Mouse (Mus musculus) kidney, postnatal 4 days (tissue): ENCODE data around the gene Emg1.

Experiments used
- DNase-seq, 2 experiments: peaks; one replicate each; pipeline ENCODE4 v3.0.0; 2021; ENCODE audit warnings: mixed read lengths in 2 of 2

Gene Emg1

GRCm38 (mm10) chr6:124740888-124741761 is 29.1 kb upstream of the Emg1 start, which contains the start of gene Grcc10:
TSS of gene Grcc10 (minus strand) at chr6:124741374.
- DNase-seq: peak; percentile 88 to 94

DNA sequence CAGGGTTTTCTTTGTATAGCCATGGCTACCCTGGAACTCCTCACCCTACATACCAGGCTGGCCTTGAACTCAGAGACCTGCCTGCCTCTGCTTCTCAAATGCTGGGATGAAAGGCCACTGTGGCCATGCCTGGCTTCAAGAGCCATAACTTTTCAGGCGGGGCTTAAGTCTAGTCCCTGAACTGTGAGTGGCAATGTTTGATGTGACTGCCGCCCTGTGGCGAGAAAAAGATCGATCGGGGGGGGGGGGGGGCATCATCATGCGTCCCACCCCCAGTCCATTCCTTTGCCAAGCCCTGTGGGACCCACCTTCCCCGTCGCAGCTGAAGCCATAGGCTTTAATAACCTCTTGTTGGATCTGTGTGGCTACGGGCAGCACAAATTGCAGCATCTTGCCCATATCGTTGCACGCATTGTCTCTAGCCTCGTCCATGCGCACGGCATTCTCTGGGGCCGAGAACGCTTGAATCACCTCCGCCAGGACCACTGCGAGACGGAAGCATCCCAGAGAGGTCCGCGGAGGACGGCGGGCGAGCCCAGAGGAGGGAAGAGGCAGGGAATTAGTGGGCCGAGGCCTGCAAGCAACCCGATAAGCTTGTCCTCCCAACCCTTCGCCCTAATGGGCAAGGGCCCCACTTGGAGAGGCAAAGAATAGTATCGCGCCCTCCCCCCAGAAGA is 28.4 kb upstream of the Emg1 start:
- DNase-seq: no peak

DNA sequence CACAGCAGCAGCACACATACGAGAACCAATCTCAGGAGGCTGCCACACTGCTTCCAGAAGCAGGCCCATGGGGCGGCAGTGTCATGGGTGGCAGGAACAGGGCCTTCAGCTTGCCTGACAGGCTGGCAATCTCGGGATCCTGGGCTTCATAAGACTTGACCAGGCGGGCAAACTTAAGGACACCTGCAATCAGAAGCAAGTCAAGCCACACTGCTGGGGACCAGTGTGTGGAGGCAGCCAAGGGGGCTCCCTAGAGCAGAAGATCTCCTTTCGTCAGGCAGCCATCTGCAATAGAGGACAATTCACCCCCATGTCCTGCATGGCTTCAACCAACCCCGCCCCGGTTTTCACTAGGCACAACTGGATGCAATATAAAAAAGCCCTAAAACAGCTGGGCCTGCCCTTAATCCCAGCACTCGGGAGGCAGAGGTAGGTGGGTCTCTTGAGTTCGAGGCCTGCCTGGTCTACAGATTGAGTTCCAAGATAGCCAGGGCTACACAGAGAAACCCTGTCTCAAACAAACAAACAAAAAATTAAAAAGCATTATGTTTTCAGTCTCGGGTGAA is 27.3 kb upstream of the Emg1 start:
- DNase-seq: no peak

DNA sequence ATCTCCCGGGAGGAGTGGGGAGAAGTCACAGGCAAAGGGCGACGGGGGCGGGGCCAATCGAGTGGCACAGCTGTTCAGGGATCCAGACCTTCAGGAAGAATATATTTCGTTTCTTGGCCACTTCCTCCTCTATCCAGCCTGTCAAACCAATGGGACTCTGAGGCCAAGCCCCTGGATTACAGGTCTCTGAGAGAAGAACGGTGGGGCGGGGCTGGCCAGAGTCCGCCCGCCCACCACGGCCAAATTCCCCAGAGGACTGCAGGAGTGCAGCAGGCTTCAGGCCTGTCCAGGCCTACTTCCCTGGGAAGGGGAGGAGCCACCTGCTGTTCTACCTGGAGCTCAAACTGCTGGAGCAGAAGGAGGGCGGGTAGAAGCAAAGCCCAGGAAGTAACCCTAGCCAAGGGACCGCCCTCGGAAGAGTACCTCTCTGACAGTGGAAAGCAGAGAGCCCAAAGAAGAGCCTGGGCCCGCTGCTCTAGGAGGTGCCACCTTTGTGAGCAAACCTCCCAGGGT is 26.6 kb upstream of the Emg1 start, which contains the start of gene Ptpn6:
TSS of gene Ptpn6 (minus strand) at position 204 of the 513 bp plus-strand sequence.
- DNase-seq: peak; percentile 79 to 90

DNA sequence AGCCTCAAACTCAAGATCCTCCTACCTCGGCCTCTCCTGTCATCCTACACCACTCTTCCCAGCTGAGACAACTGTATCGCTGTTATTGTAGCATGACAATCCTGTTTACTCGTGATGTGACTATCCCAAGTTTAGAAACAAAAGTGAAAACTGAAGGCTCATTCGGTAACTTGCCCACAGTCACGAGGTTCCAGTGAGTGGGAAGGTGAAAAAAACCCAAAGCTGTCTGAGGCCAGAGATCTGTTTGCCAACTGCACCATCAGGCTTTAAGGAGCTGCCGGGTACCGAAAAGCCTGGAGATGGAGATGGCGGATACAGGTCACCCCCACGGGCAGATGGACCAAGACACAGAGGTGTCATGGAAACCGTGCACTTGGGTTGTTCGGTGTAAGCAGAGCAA is 25.1 kb upstream of the Emg1 start:
- DNase-seq: no peak

DNA sequence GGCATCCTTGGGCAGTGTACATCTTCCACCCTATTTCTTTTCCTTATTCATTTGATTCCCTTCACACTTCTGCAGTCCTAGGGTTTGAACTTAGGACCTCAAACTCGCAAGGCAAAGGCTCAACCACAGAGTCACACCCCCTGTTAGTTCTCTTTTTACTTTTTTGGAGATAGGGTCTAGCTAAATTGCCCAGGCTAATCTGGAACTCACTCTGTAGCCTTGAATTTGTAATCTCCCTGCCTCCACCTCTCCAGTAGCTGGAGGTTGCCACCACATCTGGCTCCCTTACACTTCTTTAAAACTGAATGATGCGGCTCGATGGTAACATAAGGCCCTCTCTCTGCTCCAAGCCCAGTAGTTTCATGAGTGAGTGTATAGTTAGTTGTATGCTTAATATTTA is 22.4 kb upstream of the Emg1 start:
- DNase-seq: no peak

DNA sequence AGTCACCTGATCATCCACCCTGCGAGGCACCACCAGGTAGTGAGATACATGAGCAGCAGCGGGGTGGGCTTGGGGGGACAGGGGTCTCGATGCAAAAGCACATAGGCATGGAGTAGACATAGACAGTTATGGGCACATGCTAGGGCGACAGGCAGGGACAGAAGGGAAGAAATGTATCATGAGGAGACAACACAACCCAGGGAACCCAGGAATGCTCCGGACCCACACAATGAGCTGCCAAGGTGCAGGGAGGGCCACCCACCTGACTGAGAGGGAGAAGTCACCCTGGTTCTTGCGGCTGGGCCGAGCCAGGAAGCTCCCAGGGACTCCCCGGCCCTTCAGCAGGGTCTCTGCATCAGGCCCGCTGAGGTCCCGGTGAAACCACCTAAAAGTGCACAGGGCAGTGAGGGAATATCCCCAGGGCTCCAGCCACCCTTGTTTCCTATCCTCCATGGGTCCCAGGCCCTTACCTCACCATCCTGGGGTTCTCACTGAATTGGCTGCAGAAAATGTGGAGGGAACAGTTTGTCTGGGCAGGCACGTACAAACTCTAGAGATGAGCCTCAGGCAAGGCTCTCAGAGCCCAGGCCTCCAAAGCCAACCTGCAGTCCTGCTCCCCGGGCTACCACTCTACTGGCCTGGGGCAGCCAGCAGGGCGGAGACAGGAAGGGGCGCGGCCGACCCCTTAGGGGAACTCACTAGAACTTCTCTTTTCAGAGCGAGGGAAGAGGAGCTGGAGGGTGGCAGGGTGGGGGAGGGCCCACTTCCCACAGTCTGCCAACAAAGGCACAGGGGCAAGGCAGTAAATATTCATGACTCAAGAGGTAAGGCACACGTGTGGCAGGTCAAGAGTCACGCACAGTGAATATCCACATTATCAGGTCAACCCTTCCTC is 20.7 kb upstream of the Emg1 start:
- peak; percentile 44 to 59 for DNase-seq

- no peak for DNase-seq
Measured at GRCm38 (mm10) chr6:124731038-124731437, 19.1 kb upstream of the Emg1 start.

DNA sequence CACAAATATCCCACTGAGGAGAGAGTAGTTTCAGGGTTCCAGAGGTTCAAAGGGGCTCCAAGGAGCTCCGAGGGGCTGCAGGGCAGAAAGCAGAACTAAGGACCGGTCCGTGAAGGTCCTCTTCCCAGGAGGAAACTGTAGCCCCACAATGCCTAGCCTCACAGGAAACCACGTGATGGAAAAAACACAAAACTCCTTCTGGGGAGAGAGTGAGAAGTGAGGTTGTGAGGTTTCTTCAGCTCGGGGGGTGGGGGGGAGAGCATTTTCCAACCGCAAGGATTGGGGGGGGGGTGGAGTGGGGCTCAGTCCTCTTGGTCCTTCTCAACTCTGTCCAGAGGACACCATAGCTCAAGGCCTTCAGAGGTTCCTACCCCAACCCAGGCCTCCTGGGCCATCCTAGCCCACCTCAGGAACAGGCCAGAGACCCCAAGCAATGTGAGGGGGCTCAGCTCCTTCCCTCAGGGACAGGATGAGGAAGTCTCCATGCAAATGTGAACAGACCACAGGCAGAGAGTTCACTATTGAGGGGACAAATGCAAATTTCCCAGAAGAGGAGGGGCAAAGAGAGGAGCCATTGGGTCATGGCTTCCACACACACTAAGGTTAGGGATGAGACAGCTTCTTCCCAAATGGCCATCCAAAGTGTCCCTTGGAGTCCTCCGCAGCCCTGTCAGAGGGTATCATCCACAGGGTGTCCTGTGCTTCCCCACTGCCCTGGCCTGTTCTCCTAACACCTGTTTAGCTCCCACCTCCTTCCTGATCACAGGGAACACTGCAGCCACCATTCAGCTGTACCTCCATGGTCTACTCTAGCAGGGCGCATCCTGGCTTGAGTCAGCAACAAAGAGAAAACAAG is 18.1 kb upstream of the Emg1 start:
- DNase-seq: no peak

- DNase-seq: no peak
Measured at GRCm38 (mm10) chr6:124728621-124729020, 16.6 kb upstream of the Emg1 start.

DNA sequence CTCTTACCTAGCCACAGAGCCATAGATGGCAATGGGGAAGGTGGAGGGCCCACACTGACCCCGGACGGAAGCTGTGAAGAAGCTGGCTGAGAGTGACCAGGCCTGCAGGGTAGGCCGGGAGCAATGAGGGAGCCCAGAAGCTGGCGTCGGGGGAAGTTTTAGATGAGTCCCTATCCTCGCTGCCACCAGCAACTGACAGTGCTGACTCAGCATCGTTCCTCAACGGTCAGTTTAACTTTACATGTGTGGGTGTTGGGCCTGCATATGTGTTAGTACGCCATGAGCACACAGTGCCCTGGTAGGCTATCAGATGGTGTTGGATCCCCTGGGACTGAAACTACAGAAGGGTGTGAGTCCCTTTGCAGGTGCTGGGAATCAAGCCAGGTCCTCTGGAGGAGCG is 12.5 kb upstream of the Emg1 start:
- DNase-seq: no peak

- no peak for DNase-seq
Measured at GRCm38 (mm10) chr6:124723541-124723940, 11.6 kb upstream of the Emg1 start.

GRCm38 (mm10) chr6:124722876-124723473 is 11.0 kb upstream of the Emg1 start:
- no peak for DNase-seq

- DNase-seq: no peak
Measured at GRCm38 (mm10) chr6:124720904-124721303, 8.9 kb upstream of the Emg1 start.

DNA sequence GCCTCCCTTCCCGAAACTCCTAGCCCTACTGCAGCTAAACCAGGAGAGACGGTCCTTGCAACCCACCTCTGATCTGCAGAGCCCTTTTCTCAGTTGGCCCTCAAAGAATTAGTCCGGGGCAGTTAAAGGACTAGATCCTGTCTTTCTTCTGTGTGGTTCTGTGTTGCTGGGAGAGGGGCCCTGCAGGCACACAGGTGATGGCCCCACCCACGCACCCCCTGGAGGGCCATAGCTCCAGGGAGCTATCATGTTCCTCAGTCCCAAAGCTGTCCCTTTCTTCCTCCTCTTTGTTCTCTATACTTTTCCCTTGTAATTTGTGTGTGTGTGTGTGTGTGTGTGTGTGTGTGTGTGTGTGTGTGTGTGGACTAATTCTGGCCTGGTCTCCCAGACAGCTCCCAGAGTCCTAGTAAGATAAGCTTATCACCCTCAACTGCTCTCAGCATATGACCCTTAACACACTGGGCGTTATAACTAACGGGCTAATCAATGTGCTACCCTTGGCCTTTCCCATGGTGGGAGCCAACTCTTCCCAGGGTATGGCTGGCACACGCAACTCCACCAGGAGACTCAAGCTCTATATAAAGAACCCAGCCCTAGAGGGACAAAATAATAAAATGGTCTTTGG is 7.5 kb upstream of the Emg1 start:
- DNase-seq: no peak

- peak; percentile 63 to 77 for DNase-seq
Measured at GRCm38 (mm10) chr6:124718703-124719102, 6.7 kb upstream of the Emg1 start.

DNA sequence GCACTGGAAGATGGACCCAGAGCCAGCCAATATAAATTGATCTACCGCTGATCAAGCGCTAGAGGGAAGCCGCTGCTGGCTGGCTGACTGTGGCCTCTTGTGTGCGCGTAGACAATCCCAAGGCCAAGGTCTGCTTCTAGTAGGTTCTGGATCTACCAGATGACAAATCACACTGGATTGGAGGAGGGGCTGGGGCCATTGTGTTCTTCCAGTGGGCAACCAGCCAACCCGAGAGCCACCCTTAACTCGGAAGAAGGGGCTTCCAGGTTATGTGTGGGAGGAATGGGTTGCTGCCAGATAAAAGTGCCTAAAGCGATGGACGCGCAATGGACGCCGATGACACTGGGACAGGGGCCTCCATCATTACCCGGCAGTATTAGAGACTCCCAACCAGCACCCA is 6.0 kb upstream of the Emg1 start:
- DNase-seq: no peak

GRCm38 (mm10) chr6:124716864-124717490 is 5.0 kb upstream of the Emg1 start:
- peak; percentile 71 to 78 for DNase-seq

DNA sequence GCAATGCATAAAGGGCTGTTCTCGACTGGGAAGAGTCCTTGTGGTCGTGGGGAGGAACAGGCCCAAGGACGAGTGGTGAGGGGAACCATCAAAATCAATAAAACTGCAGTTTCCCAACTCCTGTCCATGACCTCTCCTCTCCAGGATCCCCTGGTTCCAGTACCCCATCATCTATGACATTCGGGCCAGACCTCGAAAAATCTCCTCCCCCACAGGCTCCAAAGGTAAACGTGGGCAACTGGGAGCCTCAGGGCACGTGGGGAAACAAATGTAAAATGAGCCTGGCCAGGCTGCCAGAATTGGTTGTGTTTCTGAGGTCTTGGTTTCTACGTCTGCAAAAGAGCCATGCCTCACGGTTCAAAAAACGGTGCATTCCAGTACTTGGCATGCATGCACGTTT is 940 bp upstream of the Emg1 start:
- DNase-seq: no peak

DNA sequence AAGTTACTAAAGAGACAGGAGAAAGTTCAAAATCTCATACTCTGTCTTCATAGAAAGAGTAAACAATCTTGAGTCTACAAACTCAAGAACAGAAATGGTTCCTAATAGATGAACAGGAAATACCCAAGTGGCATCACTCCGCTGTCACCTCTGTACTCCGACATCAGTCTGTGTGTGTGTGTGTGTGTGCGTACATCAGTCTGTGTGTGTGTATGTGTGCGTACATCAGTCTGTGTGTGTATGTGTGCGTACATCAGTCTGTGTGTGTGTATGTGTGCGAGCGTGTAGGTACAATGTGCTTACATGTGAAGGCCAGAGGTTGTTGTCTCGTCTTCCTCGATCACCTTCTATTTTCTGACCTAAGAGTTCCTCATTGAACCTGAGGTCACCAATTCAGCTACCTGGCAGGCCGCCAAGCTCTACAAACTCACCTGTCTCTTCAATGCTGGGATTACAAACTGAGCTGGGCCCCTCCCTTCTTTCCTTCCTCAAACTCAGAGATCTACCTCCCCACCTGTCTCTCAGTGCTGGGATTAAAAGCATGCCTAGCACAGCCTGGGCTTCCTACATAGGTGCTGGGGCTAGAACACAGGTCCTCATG is 3.6 kb downstream of the Emg1 start:
- DNase-seq: no peak
